Mouse (Mus musculus) spleen, adult 2 months (tissue): ENCODE data around the gene Ttc29.

ENCODE experiments used
- CTCF ChIP-seq: fragments of 200-500 bp; IDR thresholded peaks from 2 replicates; pipeline ENCODE4 v1.5.1; 2011; ENCODE audit warnings: mild to moderate bottlenecking, inconsistent platforms; ENCODE audit not compliant: insufficient read depth, insufficient read length, insufficient replicate concordance; ENCODE audit errors: extremely low read depth
- POLR2A ChIP-seq: fragments of 200-500 bp; IDR thresholded peaks from 2 replicates; pipeline ENCODE4 v1.6.1; 2011; ENCODE audit warnings: low read depth, low read length, inconsistent platforms

GRCm38 (mm10) chr8:78434823-78435623 lies 221.9 kb downstream of the Ttc29 start:
- no peak for TF ChIP-seq POLR2A
- no peak for TF ChIP-seq CTCF
